Mouse (Mus musculus) CD4-positive helper T cell, adult 2 months (primary cell): ENCODE measurements around the gene Bicdl1.
"Not testable (repeated sequence)": the region's sequence is repeated elsewhere in the genome, so short reads cannot be mapped to it uniquely, and the experiment has no call there.

Source experiments
- DNase-seq: peaks from one replicate; pipeline ENCODE4 v3.0.0-alpha.2; 2012; ENCODE audit warnings: low read depth, missing footprints, low spot score

Bicdl1 gene

DNA sequence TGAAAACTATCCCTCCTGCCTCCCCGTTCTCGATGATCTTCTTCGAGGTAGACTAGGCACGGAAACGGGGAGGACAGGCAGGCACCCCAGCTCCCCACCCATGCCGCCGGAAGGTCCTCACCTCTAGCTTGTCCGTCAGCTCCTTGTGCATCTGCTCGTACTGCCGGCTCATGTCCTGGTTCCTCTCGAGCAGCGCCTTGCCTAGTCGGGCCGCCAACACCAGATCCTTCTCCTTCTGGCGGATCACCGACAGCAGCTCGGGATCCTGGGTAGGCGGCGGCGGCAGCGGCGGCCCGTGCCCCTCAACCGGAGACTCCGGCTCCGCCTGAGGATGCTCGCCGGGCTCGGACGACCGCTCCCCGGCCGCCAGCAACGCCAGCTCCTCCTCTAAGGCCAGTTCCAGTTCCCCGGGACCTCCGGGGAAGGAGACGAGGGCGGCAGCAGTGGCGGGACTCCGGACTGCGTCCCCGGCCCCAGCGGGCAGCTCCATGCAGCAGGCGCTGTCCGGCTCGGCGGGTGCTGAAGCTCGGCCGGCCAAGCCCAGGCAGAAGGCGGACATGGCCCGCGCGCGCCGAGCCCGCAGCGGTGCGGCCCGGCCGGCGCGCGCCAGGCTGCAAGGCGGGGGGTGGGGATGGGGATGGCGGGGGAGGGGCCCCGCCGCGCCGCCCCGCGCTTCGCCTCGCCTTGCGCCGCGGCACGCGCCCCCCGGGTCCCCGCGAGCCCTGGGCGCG lies at the start of gene Bicdl1:
Bicdl1 (minus strand) TSS at position 621 of the 731 bp plus-strand sequence.
- DNase-seq = peak; percentile 74

DNA sequence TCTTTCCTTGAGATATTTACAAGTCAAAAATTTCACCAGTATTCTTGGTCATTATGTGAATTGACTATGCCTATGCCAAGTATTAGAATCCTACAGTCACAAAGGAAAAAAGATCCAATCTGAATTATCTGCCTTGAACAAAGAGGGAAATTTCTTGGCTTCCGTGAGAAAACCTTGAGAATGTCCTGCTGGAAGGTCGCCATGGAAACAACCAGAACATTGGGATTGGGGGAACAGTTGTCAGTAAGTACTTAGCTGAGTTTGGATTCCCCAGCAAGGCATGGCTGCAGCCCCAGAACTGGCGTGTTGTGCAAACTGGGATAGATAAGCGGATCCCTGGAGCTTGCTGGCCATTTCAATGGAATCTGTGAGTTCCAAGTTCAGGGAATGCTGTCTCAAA lies 45.5 kb upstream of the Bicdl1 start:
- DNase-seq = no peak

DNA sequence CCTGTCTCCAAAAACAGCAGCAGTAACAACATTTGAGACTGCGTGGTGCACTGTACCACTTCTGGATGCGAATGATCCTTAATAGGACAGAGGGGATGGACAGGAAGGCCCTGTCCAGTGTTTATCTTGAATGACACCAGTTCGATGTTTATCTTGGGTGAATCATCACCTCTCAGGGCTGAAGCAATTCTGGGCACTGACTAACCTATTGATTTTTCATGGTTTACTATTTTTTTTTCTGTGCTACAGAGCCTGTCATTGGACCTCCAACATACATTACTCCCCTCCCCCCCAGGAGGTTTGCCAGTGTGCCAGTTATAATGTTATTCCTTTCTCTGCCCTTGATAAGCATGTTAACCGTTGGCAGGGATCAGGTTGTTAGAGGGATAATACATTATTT lies 43.9 kb upstream of the Bicdl1 start:
- DNase-seq = no peak

DNA sequence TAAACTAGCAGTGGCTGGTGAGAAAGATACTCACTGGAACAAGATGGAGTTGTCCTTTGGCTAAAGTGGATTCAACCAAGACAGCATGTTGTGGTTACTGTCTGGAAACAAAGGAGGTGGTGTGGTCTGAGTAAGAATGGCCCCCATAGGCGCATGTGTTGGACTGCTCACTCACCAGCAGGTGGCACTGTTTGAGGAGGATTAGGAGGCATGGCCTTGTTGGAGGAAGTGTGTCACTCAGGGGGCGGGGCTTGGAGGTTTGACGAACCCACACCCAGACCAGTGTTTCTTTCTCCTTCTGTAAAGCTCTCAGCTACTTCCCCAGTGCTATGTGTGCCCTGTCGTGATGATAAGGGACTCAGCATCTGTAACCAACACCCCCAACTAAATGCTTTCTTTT lies 38.6 kb upstream of the Bicdl1 start:
- no peak for DNase-seq

DNA sequence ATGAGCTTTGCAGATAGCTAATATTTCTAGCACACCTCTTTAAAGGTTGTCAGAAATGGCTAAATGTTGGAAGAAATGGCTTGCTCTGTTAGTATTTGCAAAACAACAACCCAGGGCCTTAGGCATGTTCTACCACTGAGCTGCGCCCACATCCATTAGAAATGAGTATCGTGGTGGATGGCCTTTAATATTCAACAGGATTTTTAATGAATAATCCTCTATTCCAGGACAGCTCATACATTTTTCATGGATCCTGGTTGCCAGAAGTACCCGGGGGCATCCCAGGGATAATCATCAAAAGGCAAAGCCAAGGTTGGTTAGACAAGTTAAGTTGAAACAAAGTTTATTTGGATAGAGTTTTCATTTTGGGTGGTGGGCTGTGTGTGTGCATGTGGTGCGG lies 37.7 kb upstream of the Bicdl1 start:
- DNase-seq = no peak

DNA sequence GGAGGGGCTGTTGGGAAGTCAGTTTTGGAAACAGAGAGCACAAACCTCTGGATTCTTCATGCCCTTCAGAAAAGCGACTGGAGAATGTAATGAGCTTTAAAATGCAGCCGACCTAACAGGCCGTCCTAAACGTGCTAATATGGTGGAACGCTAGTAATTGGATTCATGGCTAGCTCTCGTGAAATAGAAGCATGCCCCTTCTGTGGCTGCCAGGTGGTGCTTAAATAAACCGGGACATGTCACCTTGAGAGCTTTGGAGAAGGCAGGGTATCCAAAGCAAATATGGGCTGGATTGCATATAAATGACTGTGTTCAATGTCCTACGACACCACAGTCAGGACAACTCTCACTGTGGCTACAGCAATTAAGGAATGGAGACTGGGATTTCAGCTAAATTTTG lies 35.4 kb upstream of the Bicdl1 start:
- no peak for DNase-seq

DNA sequence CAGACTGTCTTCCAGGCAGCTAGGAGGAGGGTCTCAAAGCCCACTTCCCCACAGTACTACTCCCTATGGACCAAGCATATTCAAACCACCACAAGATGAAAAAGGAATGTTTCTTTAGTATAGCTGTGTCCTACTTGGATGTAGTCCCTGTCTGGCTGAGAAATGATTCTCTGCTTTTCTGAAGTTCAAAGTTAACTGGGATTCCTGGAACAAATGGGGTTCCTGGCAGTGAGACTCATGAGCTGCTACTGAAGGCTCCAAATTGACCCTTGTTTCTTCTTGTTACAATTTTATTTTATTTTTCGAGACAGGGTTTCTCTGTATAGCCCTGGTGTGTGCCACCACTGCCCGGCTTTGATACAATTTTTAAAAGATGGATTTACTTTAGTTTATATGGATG lies 32.6 kb upstream of the Bicdl1 start:
- DNase-seq = no peak

DNA sequence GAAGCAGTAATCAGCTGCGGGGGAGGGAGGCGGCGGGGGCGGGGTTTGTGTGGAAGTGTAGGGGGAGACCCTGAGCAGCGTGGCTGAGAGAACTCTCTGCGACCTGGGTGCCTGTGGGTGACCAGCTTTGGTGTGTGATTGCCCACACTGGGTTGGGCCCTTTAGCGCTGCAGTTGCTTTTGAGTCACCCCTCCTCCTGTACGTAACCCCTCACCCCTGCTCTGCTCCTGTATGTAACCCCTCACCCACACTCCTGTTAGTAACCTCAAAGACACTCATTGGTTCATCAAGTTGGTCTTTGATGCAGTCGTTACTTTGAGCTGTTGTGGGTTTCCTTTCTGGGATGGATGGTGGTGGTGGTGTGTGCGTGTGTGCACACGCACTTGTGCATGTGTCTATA lies 29.5 kb upstream of the Bicdl1 start:
- peak; percentile 69 for DNase-seq

DNA sequence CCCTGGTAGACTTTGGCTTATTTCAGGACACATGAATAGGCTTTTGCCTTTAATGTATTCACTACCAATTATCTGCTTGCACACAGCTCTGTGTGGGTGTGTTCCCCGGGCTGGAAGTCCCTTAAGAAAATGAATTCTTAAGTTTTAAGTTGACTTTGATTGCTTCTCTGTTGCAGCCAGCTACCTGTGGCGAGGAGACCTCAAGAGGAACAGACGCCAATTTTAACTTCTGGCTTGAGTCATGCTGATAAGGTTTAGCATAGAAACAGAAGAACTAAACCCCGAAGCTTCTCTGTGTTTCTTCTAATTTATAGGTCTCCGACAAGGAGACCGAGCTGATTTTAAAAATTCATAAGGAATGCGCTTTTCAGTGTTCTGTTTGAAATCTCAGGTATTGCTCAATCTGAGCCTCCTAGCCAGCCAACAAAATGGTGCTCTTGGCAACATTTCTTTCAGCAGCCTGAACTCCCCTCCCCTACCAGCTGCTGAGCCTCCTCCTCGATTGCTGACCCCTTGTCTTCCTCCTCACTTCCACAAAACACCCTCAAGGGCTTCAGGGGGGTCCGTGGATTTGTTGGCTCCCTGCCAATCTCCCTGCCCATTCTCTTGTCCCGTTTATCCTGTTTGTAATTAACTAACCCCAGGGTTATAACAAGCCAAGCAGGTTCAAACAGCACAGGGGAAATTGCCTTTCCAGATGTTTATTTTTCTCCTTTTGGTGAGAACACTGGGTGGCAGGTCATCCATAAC lies 27.2 kb upstream of the Bicdl1 start:
- no peak for DNase-seq

DNA sequence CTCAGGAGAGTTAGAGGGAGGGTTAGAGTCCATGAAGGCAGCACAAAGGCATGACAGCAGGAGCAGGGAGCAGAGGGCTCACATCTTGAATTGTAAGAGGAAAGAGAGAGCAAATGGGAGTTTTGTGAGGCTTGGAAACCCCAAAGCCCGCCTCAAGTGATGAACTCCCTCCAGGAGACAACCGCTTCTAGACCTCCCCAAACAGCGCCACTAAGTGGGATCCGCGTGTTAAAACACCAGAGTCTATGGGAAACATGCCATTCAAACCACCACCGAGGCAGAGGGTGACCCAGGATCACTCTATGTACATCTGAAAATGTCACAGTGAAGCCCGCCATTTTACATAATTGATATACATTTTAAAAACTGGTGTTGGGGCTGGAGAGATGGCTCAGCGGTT lies 26.1 kb upstream of the Bicdl1 start:
- no peak for DNase-seq

DNA sequence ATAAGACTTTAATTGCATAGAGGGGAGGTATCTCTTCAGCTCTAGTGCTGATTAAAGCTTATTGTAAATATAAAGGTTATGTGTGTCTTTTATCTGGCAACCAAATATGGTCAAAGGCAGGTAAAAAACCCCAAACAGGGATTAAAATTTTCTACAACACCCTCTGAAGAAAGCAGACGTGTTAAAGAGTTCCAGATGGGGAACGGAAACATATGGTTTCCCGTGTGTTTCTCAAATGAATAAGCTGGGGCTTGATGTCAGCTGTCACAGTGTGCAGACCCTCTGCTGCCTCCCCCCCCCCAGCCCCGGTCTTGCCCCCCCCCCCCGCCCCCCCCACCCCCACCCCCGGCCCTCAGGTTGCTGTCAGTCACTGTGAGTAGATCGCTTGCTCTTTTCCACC lies 24.1 kb upstream of the Bicdl1 start:
- DNase-seq = peak; percentile 49

DNA sequence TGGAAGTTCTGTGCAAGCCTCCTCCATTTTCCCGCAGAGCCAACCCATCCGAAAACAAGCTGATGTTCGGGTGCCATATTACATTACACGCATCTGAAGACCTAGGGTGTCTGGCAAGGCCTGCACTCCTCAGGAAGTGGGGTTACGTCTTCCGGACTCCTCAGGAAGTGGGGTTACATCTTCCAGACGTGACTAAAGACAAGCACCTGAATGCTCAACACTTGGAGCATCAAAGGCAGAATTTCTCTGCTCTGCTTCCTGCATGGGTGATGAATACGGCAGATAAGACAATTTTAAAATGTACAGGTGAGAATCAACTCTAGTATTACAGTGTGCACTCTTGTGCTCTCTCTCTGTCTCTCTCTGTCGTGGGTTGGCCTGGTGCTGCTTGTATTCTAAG lies 23.4 kb upstream of the Bicdl1 start:
- peak; percentile 86 for DNase-seq

DNA sequence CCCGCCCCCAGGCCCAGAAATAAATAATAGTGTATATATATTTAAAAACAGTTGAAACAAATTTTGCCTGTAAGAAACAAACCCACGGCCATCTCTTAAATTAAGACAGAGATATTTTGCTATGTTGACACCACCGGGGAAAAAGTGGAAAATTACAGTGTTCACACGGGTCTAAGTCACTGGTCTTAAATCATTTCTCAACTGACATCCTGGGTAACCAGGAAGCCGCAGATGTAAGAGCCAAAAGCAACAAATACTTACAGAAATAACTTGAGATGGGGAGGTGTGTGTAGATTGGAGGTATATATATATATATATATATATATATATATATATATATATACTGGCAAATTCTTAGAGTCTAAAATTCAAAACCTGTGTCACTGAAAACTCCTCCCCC lies 21.5 kb upstream of the Bicdl1 start:
- DNase-seq = peak; percentile 30

DNA sequence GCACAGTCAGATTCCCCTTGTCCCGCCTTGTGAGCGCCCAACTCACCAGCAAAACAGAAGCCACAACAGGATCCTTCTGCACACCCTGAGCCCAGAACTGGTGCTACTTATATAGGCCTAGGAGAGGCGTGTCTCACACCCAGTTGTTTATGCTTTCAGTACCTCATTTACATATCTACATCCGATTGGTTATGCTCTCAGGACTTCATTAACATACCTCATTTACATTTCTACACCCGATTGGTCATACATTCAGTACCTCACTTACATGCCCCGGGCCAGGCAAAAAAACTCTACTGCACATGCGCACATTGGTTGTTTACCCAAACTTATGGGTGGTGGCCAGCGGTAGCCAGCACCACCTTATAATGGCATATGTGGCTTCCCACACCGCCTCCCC lies 20.5 kb upstream of the Bicdl1 start:
- DNase-seq = not testable (repeated sequence)

DNA sequence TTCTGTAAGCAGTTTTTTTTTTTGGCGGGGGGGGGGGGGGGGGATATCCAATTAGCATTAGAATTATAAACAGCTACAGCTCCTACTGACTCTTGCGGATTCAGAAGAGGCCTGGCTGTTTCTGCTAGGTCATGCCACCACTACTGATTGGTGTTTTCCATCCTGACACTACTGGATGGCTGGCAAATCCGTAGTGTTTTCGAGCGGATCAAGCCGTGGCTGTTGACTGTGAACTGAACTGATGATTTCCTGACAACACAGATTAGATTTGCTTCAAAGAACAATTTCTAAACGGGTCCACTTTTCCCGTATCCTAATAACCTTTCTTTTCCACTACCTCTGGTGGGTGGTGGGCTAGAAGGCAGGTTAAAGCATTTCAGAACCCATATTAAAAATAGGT lies 16.9 kb upstream of the Bicdl1 start:
- DNase-seq = no peak

DNA sequence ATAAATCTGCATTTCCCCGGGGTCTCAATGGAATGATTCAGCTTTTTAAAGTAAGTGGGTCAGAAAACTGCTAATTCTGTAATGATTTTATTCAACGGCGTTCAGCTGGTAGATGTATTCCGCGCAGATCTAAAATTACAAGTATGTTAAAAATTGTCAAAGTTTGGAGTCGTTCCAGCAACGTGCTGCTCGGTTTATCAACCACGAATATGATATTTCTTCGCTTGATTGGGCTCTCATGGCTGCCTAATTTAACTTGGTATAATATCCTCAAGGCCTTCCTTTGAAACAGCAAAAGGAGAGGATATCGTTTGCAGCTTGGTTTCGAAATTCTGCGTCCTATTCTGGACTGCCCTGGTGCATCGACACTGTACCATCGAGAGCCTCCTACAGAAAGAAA lies 13.9 kb upstream of the Bicdl1 start:
- DNase-seq = no peak

DNA sequence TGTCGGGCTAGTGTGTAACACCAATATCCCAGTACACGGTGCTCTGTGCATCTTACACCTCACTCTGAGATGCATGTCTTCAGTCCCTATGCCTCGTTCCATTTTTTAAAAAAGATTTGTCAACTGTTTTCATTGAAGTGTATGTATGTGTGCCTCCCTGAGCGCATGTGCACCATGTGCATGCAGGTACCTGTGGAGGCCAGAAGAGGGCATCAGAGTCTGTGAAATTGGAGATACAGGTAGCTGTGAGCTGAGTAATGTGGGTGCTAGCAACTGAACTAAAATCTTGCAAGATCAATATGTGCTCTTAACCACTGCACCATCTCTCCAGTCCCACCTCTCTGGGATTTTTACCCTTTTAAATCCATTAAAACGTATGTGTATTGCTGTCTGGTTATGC lies 6.6 kb upstream of the Bicdl1 start:
- DNase-seq = no peak

DNA sequence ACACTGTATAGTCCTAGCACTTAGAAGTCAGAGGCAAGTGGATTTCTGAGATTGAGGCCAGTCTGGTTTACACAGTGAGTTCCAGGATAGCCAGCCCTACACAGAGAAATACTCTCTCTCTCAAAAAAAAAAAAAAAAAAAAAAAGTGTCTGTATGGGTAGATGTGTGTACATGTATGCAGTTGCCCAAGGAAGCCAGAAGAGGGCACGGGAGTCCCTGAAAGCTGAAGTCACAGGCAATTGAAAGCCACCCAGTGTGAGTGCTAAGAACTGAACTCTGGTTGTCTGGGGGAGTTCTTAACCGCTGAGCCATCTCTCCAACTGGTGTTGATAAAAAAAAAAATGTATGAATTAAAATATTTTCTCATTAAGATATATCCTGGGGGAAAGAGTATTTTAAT lies 3.1 kb upstream of the Bicdl1 start:
- peak; percentile 51 for DNase-seq

DNA sequence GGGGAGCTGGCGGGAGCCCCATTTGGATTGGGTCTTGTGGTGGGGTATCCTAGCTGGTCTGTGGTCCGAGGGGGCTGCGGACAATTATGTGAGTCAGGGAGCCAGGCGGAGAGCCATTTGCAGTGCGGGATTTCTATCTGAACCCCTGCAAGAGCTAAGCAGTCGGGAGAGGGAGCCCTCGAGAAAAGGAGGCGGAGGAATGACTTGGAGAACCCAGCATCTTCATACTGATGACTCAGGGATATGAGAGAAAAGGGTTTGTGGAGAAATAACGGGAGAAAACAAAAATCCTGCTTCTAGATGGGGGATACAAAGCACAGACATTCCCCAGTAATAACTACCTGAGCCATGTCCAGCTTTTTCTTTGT lies 1.4 kb upstream of the Bicdl1 start:
- DNase-seq = no peak

DNA sequence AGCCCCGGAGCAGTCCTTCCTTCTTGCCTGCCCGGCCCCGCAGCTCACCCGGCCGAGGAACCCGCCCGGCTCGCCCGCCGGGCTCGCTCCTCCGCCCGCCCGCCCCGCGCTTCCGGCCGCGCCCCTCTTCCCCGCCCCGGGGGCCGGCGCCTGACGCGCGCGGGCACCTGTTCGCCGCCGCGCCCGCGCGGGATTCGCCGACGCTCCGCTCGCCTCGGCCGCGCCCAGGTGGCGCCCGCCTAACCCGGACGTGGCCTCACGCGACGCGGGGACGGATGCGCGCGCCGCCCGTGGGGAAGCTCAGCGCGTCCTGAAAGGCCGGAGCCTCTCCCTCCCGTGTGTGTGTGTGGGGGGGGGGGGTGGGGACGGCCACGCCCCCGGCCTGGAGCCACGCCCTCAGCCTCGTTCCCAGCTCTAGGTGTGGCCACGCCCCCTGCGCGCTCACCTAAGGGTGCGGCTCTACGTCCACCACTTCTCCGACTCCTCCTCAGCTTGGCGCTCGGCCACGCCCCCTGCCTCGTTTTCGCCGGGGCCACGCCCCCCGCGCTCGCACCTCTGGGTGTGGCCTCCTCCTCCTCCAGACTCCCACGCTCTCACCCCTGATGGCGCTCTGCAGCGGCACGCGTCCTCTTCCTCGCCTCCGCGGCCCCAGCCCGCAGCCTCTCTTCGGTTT lies 891 bp upstream of the Bicdl1 start:
- peak; percentile 99 for DNase-seq

DNA sequence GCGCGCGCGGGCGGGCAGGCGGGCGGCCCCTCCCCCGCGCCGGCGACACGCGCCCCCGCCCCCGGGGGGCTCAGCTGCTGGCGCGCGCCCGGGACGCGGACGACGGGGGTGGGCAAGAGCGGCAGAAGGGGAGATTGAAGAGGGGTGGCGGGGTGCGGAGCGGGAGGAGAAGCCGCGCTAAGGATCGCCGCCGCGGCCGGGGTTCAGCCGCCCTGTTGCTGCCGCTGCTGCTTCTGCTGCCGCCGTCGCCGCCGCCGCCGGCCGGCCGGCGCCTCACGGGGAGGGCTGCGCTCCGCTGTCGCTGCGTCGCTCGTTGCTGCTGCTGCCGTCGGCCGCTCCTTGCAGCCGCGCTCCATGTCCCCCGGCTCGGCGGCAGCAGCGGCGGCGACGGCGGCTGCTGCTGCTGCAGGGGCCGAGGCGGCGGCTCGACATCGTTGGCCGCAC lies 333 bp upstream of the Bicdl1 start:
- DNase-seq = no peak

DNA sequence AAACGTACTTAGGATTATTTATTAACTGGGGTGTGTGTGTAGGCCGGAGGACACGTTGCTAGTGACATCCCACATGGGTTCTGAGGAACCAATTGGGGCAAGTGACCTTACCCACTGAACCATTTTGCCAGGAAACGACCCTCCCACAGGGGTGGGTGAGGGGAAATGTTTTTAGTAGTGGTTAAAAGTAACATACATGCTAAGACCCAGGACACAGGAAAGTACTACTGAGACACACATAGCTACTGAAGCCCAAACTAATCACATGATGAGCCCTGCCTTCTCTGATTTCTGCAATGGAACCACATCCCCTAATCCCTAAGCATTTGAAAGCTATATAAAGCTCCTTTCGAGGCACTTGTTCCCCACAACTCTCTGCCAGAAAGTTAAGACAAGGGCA lies 1.1 kb downstream of the Bicdl1 start:
- no peak for DNase-seq

DNA sequence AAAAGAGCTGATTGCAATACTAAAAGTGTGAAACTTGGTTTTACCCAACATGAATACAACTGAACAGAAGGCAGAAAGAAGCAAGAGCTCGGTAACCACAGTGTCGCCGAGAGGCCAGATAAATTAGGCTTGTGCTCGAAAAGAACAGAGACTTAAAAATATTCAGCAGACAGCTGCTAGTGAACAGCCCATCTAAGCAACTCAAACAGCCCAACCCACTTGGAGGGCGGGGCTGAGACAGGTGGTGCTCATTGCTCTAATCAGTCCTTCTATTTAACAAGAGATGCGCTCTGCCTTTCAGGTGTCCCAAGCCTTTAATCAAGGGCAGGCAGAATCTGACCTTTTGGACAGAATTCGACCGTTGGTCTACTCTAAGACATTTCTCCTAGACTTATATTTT lies 4.8 kb downstream of the Bicdl1 start:
- no peak for DNase-seq
